Mouse (Mus musculus) liver, embryonic 14 days (tissue): Measurements from ENCODE around the gene Gm8206. TPM values are rescaled to one million over a fixed set of nuclear protein-coding genes. Genes with fewer than 3 reads are reported as not detected.

ENCODE experiments used
- polyA plus RNA-seq: library from polyadenylated mRNA; depleted of rRNA; stranded (reverse); fragments of >200 nt; gene quantifications from 2 replicates; pipeline ENCODE4 v1.2.3, GENCODE M21; 2012; rRNA removed

Gm8206 gene
- 0.01 and 0.05 TPM in 2 replicates for polyA plus RNA-seq

DNA sequence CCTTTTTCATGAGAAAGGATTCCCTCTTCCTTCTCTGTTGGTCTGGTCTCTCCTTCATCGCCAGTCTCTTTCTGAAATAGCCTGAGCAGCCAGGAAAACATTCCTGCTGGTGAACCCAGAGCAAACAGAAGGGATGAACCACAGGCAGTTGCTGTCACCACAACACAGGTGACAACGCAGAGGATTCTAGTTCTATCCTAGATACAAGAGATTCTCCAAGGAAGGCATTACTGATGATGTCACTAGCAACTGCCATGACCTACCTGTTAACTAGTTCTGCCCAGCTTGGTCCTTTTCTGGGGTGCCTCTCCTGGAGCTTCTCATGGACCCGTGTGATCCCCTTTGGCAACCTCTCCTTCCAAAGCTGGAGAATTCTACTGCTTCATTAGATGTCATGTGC is at the start of gene Gm8206:
Gene Gm8206 (minus strand): TSS at position 101 of the 400 bp plus-strand sequence.

GRCm38 (mm10) chr14:6125707-6126106 is 32.0 kb upstream of the Gm8206 start, which contains the start of gene Gm3476:
Gene Gm3476, minus strand, starts transcription at chr14:6125807.

DNA sequence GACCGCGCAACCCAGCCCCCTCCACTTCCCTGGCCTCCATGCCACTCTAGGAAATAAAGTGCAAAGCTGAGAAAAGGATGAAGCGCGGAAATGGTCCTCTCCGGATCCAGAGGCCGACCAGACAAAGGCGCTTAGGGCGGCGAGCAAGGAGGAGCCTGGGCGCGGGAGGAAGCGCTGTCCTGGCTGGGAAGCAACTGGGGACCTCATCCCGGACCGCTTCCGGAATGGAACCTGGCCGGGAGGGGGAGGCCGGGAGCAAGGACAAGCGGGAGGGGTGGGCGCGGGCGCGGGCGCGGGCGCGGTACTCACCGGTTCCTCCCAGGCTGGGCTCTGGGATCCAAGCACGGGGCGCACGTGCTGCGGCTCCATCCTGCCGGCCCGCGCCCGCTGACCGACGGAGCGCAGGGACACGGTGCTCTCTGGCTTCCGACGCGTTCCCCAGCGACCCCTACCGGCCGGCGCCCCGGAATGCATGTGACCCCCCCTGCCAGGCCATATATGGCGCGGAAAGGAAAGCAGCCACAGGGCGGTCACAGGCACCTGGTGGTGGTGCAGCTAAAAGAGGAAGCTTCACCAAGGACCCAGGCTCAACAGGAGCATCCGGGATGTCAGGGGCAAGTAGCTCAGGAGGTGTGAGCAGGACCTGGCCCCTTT is 14.7 kb upstream of the Gm8206 start, which contains the start of gene Gm3468:
Gene Gm3468 (minus strand): TSS at position 394 of the 654 bp plus-strand sequence.

GRCm38 (mm10) chr14:6058167-6058566 is 35.6 kb downstream of the Gm8206 start, which contains the start of gene Gm6337:
Gene Gm6337, minus strand, starts transcription at chr14:6058267.

DNA sequence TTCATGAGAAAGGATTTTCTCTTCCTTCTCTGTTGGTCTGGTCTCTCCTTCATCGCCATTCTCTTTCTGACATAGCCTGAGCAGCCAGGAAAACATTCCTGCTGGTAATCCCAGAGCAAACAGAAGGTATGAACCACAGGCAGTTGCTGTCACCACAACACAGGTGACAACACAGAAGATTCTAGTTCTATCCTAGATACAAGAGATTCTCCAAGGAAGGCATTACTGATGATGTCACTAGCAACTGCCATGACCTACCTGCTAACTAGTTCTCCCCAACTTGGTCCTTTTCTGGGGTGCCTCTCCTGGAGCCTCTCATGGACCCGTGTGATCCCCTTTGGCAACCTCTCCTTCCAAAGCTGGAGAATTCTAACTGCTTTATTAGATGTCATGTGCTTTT is 114.7 kb downstream of the Gm8206 start, which contains the start of gene Gm3453:
Gene Gm3453 (minus strand): TSS at position 101 of the 400 bp plus-strand sequence.

Other genes with a start within 250 kb of the Gm8206 start
- gene Gm8237, start 213.6 kb downstream of the Gm8206 start, polyA plus RNA-seq: not detected in 2 replicates
- gene Gm3248, start 132.2 kb downstream of the Gm8206 start, polyA plus RNA-seq: 0.02 and 0.05 TPM in 2 replicates
- not detected in 2 replicates for gene Gm3453, start 114.8 kb downstream of the Gm8206 start, polyA plus RNA-seq
- not detected in 2 replicates for gene Gm6337, start 35.7 kb downstream of the Gm8206 start, polyA plus RNA-seq
- 0.11 and 0.13 TPM in 2 replicates for gene Gm3468, start 14.7 kb upstream of the Gm8206 start, polyA plus RNA-seq
- not detected in 2 replicates for gene Gm3476, start 31.9 kb upstream of the Gm8206 start, polyA plus RNA-seq
- not detected in 2 replicates for gene Gm21560, start 125.3 kb upstream of the Gm8206 start, polyA plus RNA-seq
- gene Gm3411, start 193.3 kb upstream of the Gm8206 start, polyA plus RNA-seq: 0.01 and 0.03 TPM in 2 replicates
- gene Gm21103, start 210.9 kb upstream of the Gm8206 start, polyA plus RNA-seq: not detected in 2 replicates
- not detected in 2 replicates for gene Gm3618, start 249.7 kb upstream of the Gm8206 start, polyA plus RNA-seq